11 mouse cellular contexts compared by ENCODE assay signal in genomic region chr11:8814097-8814790, GRCm38 (mm10).
DNase-seq lines count a peak whose midpoint lies in the region; ATAC-seq and TF ChIP-seq lines count a peak whose summit lies in the region.
"Had no signal": no experiment of that assay in that cellular context is flagged by ENCODE, and none has a peak within 500 bp of the region (broad histone marks: within the 10 kb centered on the region; RNA-seq: fewer than 3 reads in every experiment).

No protein-coding gene starts in this region.

- no peaks in the 10 kb centered on the region for H3K36me3 ChIP-seq in heart, embryonic 15.5 days
- H3K36me3 ChIP-seq in thymus, adult 2 months (ENCODE audit: control insufficient read depth, insufficient read depth, low read length) = no peaks in the 10 kb centered on the region
- H3K36me3 ChIP-seq in midbrain, postnatal 0 days (ENCODE audit: insufficient read depth, low read length) = no peaks in the 10 kb centered on the region
- H3K36me3 ChIP-seq: hindbrain, embryonic 13.5 days; limb, embryonic 15.5 days had no signal

- TF ChIP-seq CTCF in thymus, adult 2 months (IDR thresholded peaks at IDR 0.05; ENCODE audit: borderline replicate concordance, control insufficient read depth, extremely low read depth, insufficient read depth, low read length, poor library complexity) = no peak
- no peak for TF ChIP-seq CTCF in midbrain, postnatal 0 days (IDR thresholded peaks at IDR 0.05)

- H3K4me3 ChIP-seq in heart, embryonic 15.5 days = no peak overlapping the region
- no peak overlapping the region for H3K4me3 ChIP-seq in thymus, adult 2 months (ENCODE audit: control insufficient read depth, insufficient read depth, low read length)
- no peak overlapping the region for H3K4me3 ChIP-seq in midbrain, postnatal 0 days (ENCODE audit: low read depth, low read length)
- H3K4me3 ChIP-seq: hindbrain, embryonic 13.5 days; limb, embryonic 15.5 days had no signal

- H3K9me3 ChIP-seq in heart, embryonic 15.5 days (replicated peaks) = no peaks in the 10 kb centered on the region
- no peaks in the 10 kb centered on the region for H3K9me3 ChIP-seq in midbrain, postnatal 0 days (ENCODE audit: low read length)
- H3K9me3 ChIP-seq: hindbrain, embryonic 13.5 days; limb, embryonic 15.5 days had no signal

- no peak overlapping the region for H3K9ac ChIP-seq in heart, embryonic 15.5 days
- H3K9ac ChIP-seq in midbrain, postnatal 0 days (replicated peaks; ENCODE audit: low read length, poor library complexity, severe bottlenecking) = no peak overlapping the region
- H3K9ac ChIP-seq: hindbrain, embryonic 13.5 days; limb, embryonic 15.5 days had no signal

- H3K4me1 ChIP-seq in heart, embryonic 15.5 days (replicated peaks) = peaks cover 7% of the 10 kb centered on the region; the same call in 1 of the 2 replicates
- H3K4me1 ChIP-seq in thymus, adult 2 months (replicated peaks; ENCODE audit: control insufficient read depth, insufficient read depth, low read length) = no peaks in the 10 kb centered on the region
- H3K4me1 ChIP-seq in midbrain, postnatal 0 days (ENCODE audit: insufficient read depth, low read length) = no peaks in the 10 kb centered on the region
- H3K4me1 ChIP-seq: hindbrain, embryonic 13.5 days had no signal

- peak overlapping the region; percentile 41; the same call in 1 of the 2 replicates for H3K27ac ChIP-seq in heart, embryonic 15.5 days
- no peak overlapping the region for H3K27ac ChIP-seq in thymus, adult 2 months (ENCODE audit: control insufficient read depth, insufficient read depth, low read length)
- H3K27ac ChIP-seq in midbrain, postnatal 0 days (ENCODE audit: low read depth, low read length) = no peak overlapping the region
- H3K27ac ChIP-seq: hindbrain, embryonic 13.5 days; limb, embryonic 15.5 days had no signal

- 37% methylated on average over 4 of the region's 4 CpGs for WGBS in heart, embryonic 15.5 days
- WGBS in thymus, adult 2 months = 92% methylated on average over 4 of the region's 4 CpGs
- WGBS in midbrain, postnatal 0 days = 67% methylated on average over 4 of the region's 4 CpGs

- H3K4me2 ChIP-seq in heart, embryonic 15.5 days = no peak overlapping the region
- no peak overlapping the region for H3K4me2 ChIP-seq in midbrain, postnatal 0 days (ENCODE audit: low read depth, low read length, poor library complexity, severe bottlenecking)
- H3K4me2 ChIP-seq: hindbrain, embryonic 13.5 days; limb, embryonic 15.5 days had no signal

- DNase-seq in heart, adult 8-10 months (ENCODE audit: low spot score) = peak; percentile 5
- peak; percentile 81 for DNase-seq in kidney, postnatal 10 days
- DNase-seq in lung, postnatal 10 days = peak; percentile 90
- DNase-seq in urinary bladder, postnatal 25 days (ENCODE audit: low spot score) = no peak
- DNase-seq in thymus, adult 2 months = no peak
- DNase-seq in midbrain, postnatal 0 days (ENCODE audit: low spot score) = no peak
- DNase-seq: cerebellum, adult 11 months; thymus, postnatal 25 days had no signal

- peak; percentile 76 for ATAC-seq in heart, embryonic 15.5 days (replicated peaks; ENCODE audit: insufficient number of reproducible peaks, insufficient read depth, low FRiP score, low read depth)
- ATAC-seq in midbrain, postnatal 0 days (ENCODE audit: low FRiP score) = no peak

- no peaks in the 10 kb centered on the region for H3K27me3 ChIP-seq in heart, embryonic 15.5 days
- H3K27me3 ChIP-seq in thymus, adult 2 months (ENCODE audit: control insufficient read depth, insufficient read depth, low read length) = no peaks in the 10 kb centered on the region
- H3K27me3 ChIP-seq in midbrain, postnatal 0 days (ENCODE audit: insufficient read depth, low read length) = no peaks in the 10 kb centered on the region
- H3K27me3 ChIP-seq: hindbrain, embryonic 13.5 days; limb, embryonic 15.5 days had no signal

- TF ChIP-seq POLR2A in thymus, adult 2 months (IDR thresholded peaks at IDR 0.05; ENCODE audit: control insufficient read depth, extremely low read depth, insufficient read depth, low read length, poor library complexity) = no peak

Comparison
In these comparisons a context has a peak if more than half of its experiments do, and no peak if none do; other contexts are left out.
1. DNase-seq: peak in heart, adult 8-10 months (single experiment), kidney, postnatal 10 days (single experiment) and lung, postnatal 10 days (single experiment); none in urinary bladder, postnatal 25 days (single experiment), thymus, adult 2 months (single experiment) and midbrain, postnatal 0 days (single experiment).